Mouse (Mus musculus): ENCODE results near the gene Amotl2. TPM values are rescaled to one million over a fixed set of nuclear protein-coding genes. Genes with fewer than 3 reads are reported as not detected.

Amotl2 gene
- polyA plus RNA-seq, 1 experiment from 2014 or later = 37.7 TPM

DNA sequence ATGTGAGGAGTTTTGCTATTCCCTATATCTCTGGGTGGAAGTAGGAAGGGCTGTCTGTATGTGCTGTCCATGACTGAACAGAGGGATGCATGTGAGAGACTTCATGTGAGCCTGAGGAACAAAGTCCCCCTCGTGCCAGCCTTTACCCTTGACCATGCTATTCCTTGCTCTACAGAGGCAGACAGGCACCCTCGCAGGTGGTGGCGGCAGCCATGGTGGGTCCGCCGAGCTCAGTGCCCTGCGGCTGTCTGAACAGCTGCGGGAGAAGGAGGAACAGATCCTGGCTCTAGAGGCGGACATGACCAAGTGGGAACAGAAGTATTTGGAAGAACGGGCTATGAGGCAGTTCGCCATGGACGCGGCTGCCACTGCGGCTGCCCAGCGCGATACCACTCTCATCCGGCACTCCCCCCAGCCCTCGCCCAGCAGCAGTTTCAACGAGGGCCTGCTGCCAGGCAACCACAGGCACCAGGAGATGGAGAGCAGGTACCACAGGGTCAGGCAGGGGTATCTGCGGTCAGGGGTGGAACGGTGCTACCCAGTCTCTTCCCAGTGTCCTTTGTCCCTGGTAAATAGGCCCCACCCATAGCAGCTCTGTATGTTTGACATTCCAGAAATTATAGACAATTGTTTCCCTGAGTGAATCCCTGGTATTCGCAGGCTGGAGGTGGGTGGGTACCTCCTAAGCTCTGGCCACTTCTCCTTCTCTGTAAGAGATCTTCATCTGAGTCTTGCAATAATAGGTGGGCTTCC, 12.8 kb downstream of the Amotl2 start:
- Histone ChIP-seq H3K36me3 (ENCODE audit: control insufficient read depth, insufficient read depth, low read length) (peaks cover 84% of the 10 kb centered on the region), H3K9ac (replicated peaks; ENCODE audit: low read depth, low read length) (no peak overlapping the region), H3K9me3 (ENCODE audit: control insufficient read depth, low read length) (no peaks in the 10 kb centered on the region), H3K27me3 (ENCODE audit: control insufficient read depth, insufficient read depth, low read length) (no peaks in the 10 kb centered on the region), H3K4me1 (ENCODE audit: control insufficient read depth, insufficient read depth, low read length) (peaks cover 23% of the 10 kb centered on the region), H3K4me3 (ENCODE audit: low read depth, low read length) (no peak overlapping the region), H3K27ac (ENCODE audit: low read depth, low read length) (no peak overlapping the region), H3K4me2 (ENCODE audit: low read depth, low read length) (no peak overlapping the region)
- no peak for ATAC-seq (ENCODE audit: low read depth)
- WGBS = 92% methylated on average over 21 of the region's 21 CpGs

DNA sequence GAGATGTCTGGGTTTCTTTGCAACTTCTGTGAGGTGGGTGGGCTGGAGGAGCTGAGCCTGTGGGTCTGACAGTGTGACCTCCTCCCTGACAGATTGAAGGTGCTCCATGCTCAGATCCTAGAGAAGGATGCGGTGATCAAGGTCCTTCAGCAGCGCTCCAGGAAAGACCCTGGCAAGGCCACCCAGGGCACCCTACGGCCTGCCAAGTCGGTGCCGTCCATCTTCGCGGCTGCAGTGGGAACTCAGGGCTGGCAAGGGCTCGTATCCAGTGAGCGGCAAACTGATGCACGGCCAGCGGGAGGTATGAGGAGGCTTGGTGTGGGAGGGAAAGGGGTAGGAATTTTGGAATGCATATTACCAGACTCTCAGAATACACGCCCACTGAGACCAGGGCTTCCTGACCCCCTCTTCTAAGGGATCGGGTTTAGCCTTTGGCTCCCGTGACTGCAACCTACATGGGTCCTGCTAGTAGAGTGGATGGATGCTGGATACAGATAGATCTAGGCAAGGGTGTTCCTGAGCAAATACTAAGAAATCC, 13.5 kb downstream of the Amotl2 start:
- no peak overlapping the region for H3K4me2 ChIP-seq (ENCODE audit: low read depth, low read length)
- H3K4me3 ChIP-seq (ENCODE audit: low read depth, low read length) = no peak overlapping the region
- no peak for ATAC-seq (ENCODE audit: low read depth)
- peaks cover 19% of the 10 kb centered on the region for H3K4me1 ChIP-seq (ENCODE audit: control insufficient read depth, insufficient read depth, low read length)
- H3K27ac ChIP-seq (ENCODE audit: low read depth, low read length) = no peak overlapping the region
- H3K9ac ChIP-seq (replicated peaks; ENCODE audit: low read depth, low read length) = no peak overlapping the region
- 94% methylated on average over 14 of the region's 14 CpGs for WGBS
- no peaks in the 10 kb centered on the region for H3K27me3 ChIP-seq (ENCODE audit: control insufficient read depth, insufficient read depth, low read length)
- no peaks in the 10 kb centered on the region for H3K9me3 ChIP-seq (ENCODE audit: control insufficient read depth, low read length)
- peaks cover 77% of the 10 kb centered on the region for H3K36me3 ChIP-seq (ENCODE audit: control insufficient read depth, insufficient read depth, low read length)

GRCm38 (mm10) chr9:102731044-102731471, 14.6 kb downstream of the Amotl2 start:
- 87% methylated on average over 7 of the region's 7 CpGs for WGBS
- H3K9me3 ChIP-seq (ENCODE audit: control insufficient read depth, low read length) = no peaks in the 10 kb centered on the region
- peaks cover 9% of the 10 kb centered on the region for H3K4me1 ChIP-seq (ENCODE audit: control insufficient read depth, insufficient read depth, low read length)
- no peaks in the 10 kb centered on the region for H3K27me3 ChIP-seq (ENCODE audit: control insufficient read depth, insufficient read depth, low read length)
- H3K9ac ChIP-seq (replicated peaks; ENCODE audit: low read depth, low read length) = no peak overlapping the region
- no peak overlapping the region for H3K27ac ChIP-seq (ENCODE audit: low read depth, low read length)
- no peak overlapping the region for H3K4me2 ChIP-seq (ENCODE audit: low read depth, low read length)
- no peak for ATAC-seq (ENCODE audit: low read depth)
- H3K36me3 ChIP-seq (ENCODE audit: control insufficient read depth, insufficient read depth, low read length) = peaks cover 68% of the 10 kb centered on the region
- H3K4me3 ChIP-seq (ENCODE audit: low read depth, low read length) = no peak overlapping the region

- Histone ChIP-seq H3K27ac (ENCODE audit: low read depth, low read length) (no peak overlapping the region), H3K9me3 (ENCODE audit: control insufficient read depth, low read length) (no peaks in the 10 kb centered on the region), H3K9ac (replicated peaks; ENCODE audit: low read depth, low read length) (no peak overlapping the region), H3K4me2 (ENCODE audit: low read depth, low read length) (no peak overlapping the region), H3K27me3 (ENCODE audit: control insufficient read depth, insufficient read depth, low read length) (no peaks in the 10 kb centered on the region), H3K36me3 (ENCODE audit: control insufficient read depth, insufficient read depth, low read length) (peaks cover 67% of the 10 kb centered on the region), H3K4me1 (ENCODE audit: control insufficient read depth, insufficient read depth, low read length) (peaks cover 2% of the 10 kb centered on the region), H3K4me3 (ENCODE audit: low read depth, low read length) (no peak overlapping the region)
- ATAC-seq (ENCODE audit: low read depth) = no peak
- 87% methylated on average over 10 of the region's 10 CpGs for WGBS
Measured at GRCm38 (mm10) chr9:102731574-102732175, 15.2 kb downstream of the Amotl2 start.

DNA sequence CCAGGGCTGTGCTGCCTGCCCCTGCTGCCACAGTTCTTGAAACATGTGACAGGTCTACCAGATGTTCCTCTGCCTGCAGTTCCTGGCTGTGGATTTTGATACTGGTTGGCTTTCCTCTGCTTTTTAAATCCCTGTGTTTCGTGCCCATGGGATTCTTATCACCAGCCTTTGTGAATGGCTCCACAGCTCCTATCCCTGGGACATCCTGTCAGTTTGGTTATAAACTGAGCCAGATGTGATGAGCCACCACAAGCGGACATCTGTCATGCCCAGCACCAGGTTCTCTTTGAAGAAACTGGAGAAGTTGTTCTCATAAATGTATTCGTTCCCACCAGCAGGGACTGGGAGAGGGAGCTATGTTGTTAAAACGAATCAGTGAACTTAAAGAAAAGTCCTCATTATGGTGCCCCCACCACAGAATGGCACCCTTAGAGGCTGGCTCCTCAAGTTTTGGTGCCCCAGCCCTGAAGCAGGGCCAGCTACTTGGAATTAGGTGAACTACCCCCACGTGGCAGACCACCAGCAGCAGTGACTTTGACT, 15.9 kb downstream of the Amotl2 start:
- Histone ChIP-seq H3K36me3 (ENCODE audit: control insufficient read depth, insufficient read depth, low read length) (peaks cover 63% of the 10 kb centered on the region), H3K27me3 (ENCODE audit: control insufficient read depth, insufficient read depth, low read length) (no peaks in the 10 kb centered on the region), H3K4me1 (ENCODE audit: control insufficient read depth, insufficient read depth, low read length) (no peaks in the 10 kb centered on the region), H3K4me3 (ENCODE audit: low read depth, low read length) (no peak overlapping the region), H3K9ac (replicated peaks; ENCODE audit: low read depth, low read length) (no peak overlapping the region), H3K4me2 (ENCODE audit: low read depth, low read length) (no peak overlapping the region), H3K27ac (ENCODE audit: low read depth, low read length) (no peak overlapping the region), H3K9me3 (ENCODE audit: control insufficient read depth, low read length) (no peaks in the 10 kb centered on the region)
- WGBS = 79% methylated on average over 5 of the region's 5 CpGs
- no peak for ATAC-seq (ENCODE audit: low read depth)

GRCm38 (mm10) chr9:102733459-102733858, 17.0 kb downstream of the Amotl2 start:
- no peak overlapping the region for H3K4me2 ChIP-seq (ENCODE audit: low read depth, low read length)
- H3K9ac ChIP-seq (replicated peaks; ENCODE audit: low read depth, low read length) = no peak overlapping the region
- H3K36me3 ChIP-seq (ENCODE audit: control insufficient read depth, insufficient read depth, low read length) = peaks cover 53% of the 10 kb centered on the region
- 0 out of 2 replicates have a peak, but pooled peaks have one; percentile 50 for ATAC-seq (ENCODE audit: low read depth)
- no peaks in the 10 kb centered on the region for H3K27me3 ChIP-seq (ENCODE audit: control insufficient read depth, insufficient read depth, low read length)
- H3K9me3 ChIP-seq (ENCODE audit: control insufficient read depth, low read length) = no peaks in the 10 kb centered on the region
- no peaks in the 10 kb centered on the region for H3K4me1 ChIP-seq (ENCODE audit: control insufficient read depth, insufficient read depth, low read length)
- H3K4me3 ChIP-seq (ENCODE audit: low read depth, low read length) = no peak overlapping the region
- H3K27ac ChIP-seq (ENCODE audit: low read depth, low read length) = no peak overlapping the region
- WGBS = 88% methylated on average over 5 of the region's 5 CpGs

DNA sequence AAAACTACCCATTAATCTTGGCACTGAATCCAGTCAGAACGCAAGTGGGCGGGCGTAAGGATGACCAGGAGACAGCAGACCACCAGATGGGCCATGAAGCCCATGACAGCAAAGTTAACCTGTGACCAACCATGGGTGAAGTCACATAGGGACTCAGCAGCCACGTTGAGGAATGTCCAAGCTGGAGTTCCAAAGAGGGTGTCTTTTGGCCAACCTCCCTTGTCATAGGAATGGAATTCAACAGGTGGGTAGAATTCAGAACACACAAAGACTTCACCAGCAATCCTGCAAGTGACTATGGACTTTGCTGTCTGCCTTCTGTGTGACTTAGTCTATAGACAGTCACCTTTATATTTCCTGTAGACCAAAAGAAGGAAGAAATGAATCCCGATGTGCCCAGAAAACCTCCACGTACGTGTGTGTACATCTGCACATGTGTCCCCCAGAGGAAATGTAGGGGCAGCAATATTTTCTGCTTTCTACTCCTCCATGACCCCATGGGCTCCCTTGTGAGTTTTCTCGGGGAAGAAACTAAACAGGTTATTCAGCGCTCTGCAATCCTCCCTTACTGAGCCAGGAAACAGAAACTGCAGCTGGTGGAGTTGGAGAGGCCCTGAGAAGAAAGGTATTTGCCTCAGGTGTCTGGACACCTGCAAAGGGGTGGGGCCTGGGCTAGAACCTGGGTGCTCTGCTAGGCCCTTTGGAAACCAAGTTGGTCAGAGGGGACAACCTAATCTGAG, 17.7 kb downstream of the Amotl2 start:
- no peak overlapping the region for H3K27ac ChIP-seq (ENCODE audit: low read depth, low read length)
- H3K4me3 ChIP-seq (ENCODE audit: low read depth, low read length) = no peak overlapping the region
- no peaks in the 10 kb centered on the region for H3K4me1 ChIP-seq (ENCODE audit: control insufficient read depth, insufficient read depth, low read length)
- 82% methylated on average over 9 of the region's 9 CpGs for whole genome bisulfite sequencing
- peaks cover 45% of the 10 kb centered on the region for H3K36me3 ChIP-seq (ENCODE audit: control insufficient read depth, insufficient read depth, low read length)
- no peak overlapping the region for H3K9ac ChIP-seq (replicated peaks; ENCODE audit: low read depth, low read length)
- no peaks in the 10 kb centered on the region for H3K27me3 ChIP-seq (ENCODE audit: control insufficient read depth, insufficient read depth, low read length)
- H3K4me2 ChIP-seq (ENCODE audit: low read depth, low read length) = no peak overlapping the region
- ATAC-seq (ENCODE audit: low read depth) = no peak
- no peaks in the 10 kb centered on the region for H3K9me3 ChIP-seq (ENCODE audit: control insufficient read depth, low read length)

GRCm38 (mm10) chr9:102734739-102735075, 18.2 kb downstream of the Amotl2 start:
- no peak overlapping the region for H3K27ac ChIP-seq (ENCODE audit: low read depth, low read length)
- H3K4me3 ChIP-seq (ENCODE audit: low read depth, low read length) = no peak overlapping the region
- H3K27me3 ChIP-seq (ENCODE audit: control insufficient read depth, insufficient read depth, low read length) = no peaks in the 10 kb centered on the region
- no peaks in the 10 kb centered on the region for H3K9me3 ChIP-seq (ENCODE audit: control insufficient read depth, low read length)
- peaks cover 40% of the 10 kb centered on the region for H3K36me3 ChIP-seq (ENCODE audit: control insufficient read depth, insufficient read depth, low read length)
- H3K4me1 ChIP-seq (ENCODE audit: control insufficient read depth, insufficient read depth, low read length) = no peaks in the 10 kb centered on the region
- H3K9ac ChIP-seq (replicated peaks; ENCODE audit: low read depth, low read length) = no peak overlapping the region
- no peak overlapping the region for H3K4me2 ChIP-seq (ENCODE audit: low read depth, low read length)
- ATAC-seq (ENCODE audit: low read depth) = no peak
- 68% methylated on average over 1 of the region's 1 CpGs for WGBS
